Mouse (Mus musculus) neural tube, embryonic 12.5 days (tissue): ENCODE measurements at regions not wholly inside any gene's neighbourhood (a gene's known extent, or its start where the extent isn't known, plus 50 kb on each side); places are given as distances from the start of the nearest gene placed in this dataset.

Source experiments
- ATAC-seq: fragments of 200-750 bp; cut with Nextera tagmentation; 2 replicates; pipeline ENCODE4 v1.8.0; 2017; ENCODE audit warnings: low read depth, mild to moderate bottlenecking, moderate TSS enrichment, moderate library complexity; ENCODE audit not compliant: low FRiP score
- H3K27ac ChIP-seq: fragments of 300-500 bp; sonication (generic); 2 replicates; pipeline ENCODE4 v1.5.1; 2016
- H3K27me3 ChIP-seq: fragments of 300-500 bp; sonication (generic); replicated peaks from 2 replicates; pipeline ENCODE4 v1.6.1; 2016; ENCODE audit warnings: mild to moderate bottlenecking
- H3K36me3 ChIP-seq: fragments of 300-500 bp; sonication (generic); 2 replicates; pipeline ENCODE4 v1.6.1; 2016; ENCODE audit warnings: mild to moderate bottlenecking
- H3K4me1 ChIP-seq: fragments of 300-500 bp; sonication (generic); 2 replicates; pipeline ENCODE4 v1.6.1; 2016
- H3K4me2 ChIP-seq: fragments of 300-500 bp; sonication (generic); replicated peaks from 2 replicates; pipeline ENCODE4 v1.6.1; 2016; ENCODE audit warnings: mild to moderate bottlenecking
- H3K4me3 ChIP-seq: fragments of 300-500 bp; sonication (generic); 2 replicates; pipeline ENCODE4 v1.5.1; 2016
- H3K9ac ChIP-seq: fragments of 300-500 bp; sonication (generic); 2 replicates; pipeline ENCODE4 v1.6.1; 2016; ENCODE audit warnings: mild to moderate bottlenecking
- H3K9me3 ChIP-seq: fragments of 300-500 bp; sonication (generic); 2 replicates; pipeline ENCODE4 v1.6.1; 2016; ENCODE audit warnings: mild to moderate bottlenecking
- WGBS: fragments of 180-500 bp; shearing (Covaris S2); methylation state at CpG from one replicate; pipeline ENCODE4 v1.1.7; 2016; 5-methylcytosine and 5-hydroxymethylcytosine counted together

- Histone ChIP-seq H3K27me3 (no peaks in the 10 kb centered on the region), H3K4me3 (no peak overlapping the region), H3K4me1 (peaks cover 16% of the 10 kb centered on the region), H3K9me3 (no peaks in the 10 kb centered on the region), H3K9ac (no peak overlapping the region), H3K4me2 (no peak overlapping the region), H3K27ac (no peak overlapping the region), H3K36me3 (no peaks in the 10 kb centered on the region)
- WGBS: 15% methylated on average over 6 of the region's 6 CpGs
- no peak for ATAC-seq
These were observed 125.7 kb downstream of the Plpp3 start for GRCm38 (mm10) chr4:105282681-105283462.

GRCm38 (mm10) chr4:105285431-105286013 is 128.4 kb downstream of the Plpp3 start:
- no peak for ATAC-seq
- no peak overlapping the region for H3K9ac ChIP-seq
- H3K27ac ChIP-seq: no peak overlapping the region
- WGBS: 94% methylated on average over 5 of the region's 5 CpGs
- H3K27me3 ChIP-seq: no peaks in the 10 kb centered on the region
- H3K36me3 ChIP-seq: no peaks in the 10 kb centered on the region
- peaks cover 16% of the 10 kb centered on the region for H3K4me1 ChIP-seq
- H3K4me3 ChIP-seq: no peak overlapping the region
- H3K9me3 ChIP-seq: no peaks in the 10 kb centered on the region
- no peak overlapping the region for H3K4me2 ChIP-seq

DNA sequence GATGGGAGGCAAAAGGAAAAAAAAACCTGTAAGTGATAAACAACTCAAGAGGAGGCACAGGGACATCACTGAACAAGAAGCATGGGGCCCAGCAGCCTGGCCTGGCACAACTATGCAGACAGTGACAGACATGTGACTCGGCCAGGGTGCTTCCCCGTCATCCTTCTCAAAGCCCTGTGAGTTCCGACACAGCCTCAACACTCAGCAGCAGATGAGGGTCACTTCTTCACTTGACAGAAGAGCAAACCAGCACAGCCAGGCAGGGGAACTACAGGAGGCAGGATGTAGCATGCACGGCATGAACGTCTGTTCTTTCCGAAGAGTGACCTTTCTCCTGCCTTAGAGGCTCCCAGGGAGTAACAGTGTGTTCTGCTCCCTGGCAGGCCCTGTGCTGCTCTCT is 129.2 kb downstream of the Plpp3 start:
- no peak overlapping the region for H3K9ac ChIP-seq
- H3K27ac ChIP-seq: no peak overlapping the region
- peaks cover 15% of the 10 kb centered on the region for H3K4me1 ChIP-seq
- H3K36me3 ChIP-seq: no peaks in the 10 kb centered on the region
- H3K4me2 ChIP-seq: no peak overlapping the region
- H3K9me3 ChIP-seq: no peaks in the 10 kb centered on the region
- ATAC-seq: no peak
- WGBS: 75% methylated on average over 6 of the region's 6 CpGs
- no peaks in the 10 kb centered on the region for H3K27me3 ChIP-seq
- H3K4me3 ChIP-seq: no peak overlapping the region

GRCm38 (mm10) chr4:105286809-105287208 is 129.7 kb downstream of the Plpp3 start:
- no peak overlapping the region for H3K4me3 ChIP-seq
- no peak for ATAC-seq
- H3K4me1 ChIP-seq: peaks cover 15% of the 10 kb centered on the region
- WGBS: 84% methylated on average over 10 of the region's 10 CpGs
- H3K27me3 ChIP-seq: no peaks in the 10 kb centered on the region
- no peak overlapping the region for H3K9ac ChIP-seq
- no peak overlapping the region for H3K4me2 ChIP-seq
- H3K27ac ChIP-seq: no peak overlapping the region
- no peaks in the 10 kb centered on the region for H3K9me3 ChIP-seq
- H3K36me3 ChIP-seq: no peaks in the 10 kb centered on the region

- no peaks in the 10 kb centered on the region for H3K9me3 ChIP-seq
- no peak overlapping the region for H3K27ac ChIP-seq
- H3K36me3 ChIP-seq: no peaks in the 10 kb centered on the region
- peaks cover 10% of the 10 kb centered on the region; the same call in 1 of the 2 replicates for H3K4me1 ChIP-seq
- no peak overlapping the region for H3K4me3 ChIP-seq
- H3K9ac ChIP-seq: no peak overlapping the region
- no peak for ATAC-seq
- no peak overlapping the region for H3K4me2 ChIP-seq
- 63% methylated on average over 7 of the region's 7 CpGs for WGBS
- H3K27me3 ChIP-seq: no peaks in the 10 kb centered on the region
These were observed 130.3 kb downstream of the Plpp3 start for GRCm38 (mm10) chr4:105287419-105287818.

- WGBS: 33% methylated on average over 4 of the region's 4 CpGs
- no peak overlapping the region for H3K9ac ChIP-seq
- no peak overlapping the region for H3K4me3 ChIP-seq
- no peaks in the 10 kb centered on the region for H3K36me3 ChIP-seq
- H3K27ac ChIP-seq: no peak overlapping the region
- no peaks in the 10 kb centered on the region for H3K27me3 ChIP-seq
- no peak for ATAC-seq
- H3K4me2 ChIP-seq: no peak overlapping the region
- H3K4me1 ChIP-seq: 0 out of 2 replicates have a peak, but pooled peaks cover 7% of the 10 kb centered on the region
- H3K9me3 ChIP-seq: no peaks in the 10 kb centered on the region
These were observed 132.5 kb downstream of the Plpp3 start for GRCm38 (mm10) chr4:105289635-105290034.

- Histone ChIP-seq H3K9me3 (no peaks in the 10 kb centered on the region), H3K4me1 (0 out of 2 replicates have a peak, but pooled peaks cover 7% of the 10 kb centered on the region), H3K27ac (no peak overlapping the region), H3K36me3 (no peaks in the 10 kb centered on the region), H3K27me3 (no peaks in the 10 kb centered on the region), H3K4me3 (no peak overlapping the region), H3K4me2 (no peak overlapping the region), H3K9ac (no peak overlapping the region)
- no peak for ATAC-seq
- 17% methylated on average over 11 of the region's 11 CpGs for WGBS
These were observed 133.8 kb downstream of the Plpp3 start for GRCm38 (mm10) chr4:105290847-105291475.

DNA sequence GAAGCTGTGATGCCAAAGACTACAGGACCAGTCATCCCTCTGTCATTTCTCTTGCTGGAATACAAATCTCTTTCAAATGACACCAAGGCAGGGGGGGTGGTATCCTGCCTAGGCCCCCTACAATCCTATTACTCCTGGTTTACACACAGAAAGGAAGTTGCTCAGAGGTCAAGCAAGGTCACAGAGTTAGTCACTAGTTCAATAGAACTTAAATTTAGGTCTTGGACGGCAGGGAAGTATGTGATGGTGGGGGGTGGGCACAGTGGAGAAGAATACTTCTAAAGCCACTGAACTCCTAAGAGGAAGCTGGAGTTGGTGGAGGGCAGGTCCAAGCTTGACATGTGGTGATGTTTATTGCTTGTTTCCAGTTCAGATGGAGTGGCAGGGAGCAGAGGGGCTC is 134.4 kb downstream of the Plpp3 start:
- Histone ChIP-seq H3K4me1 (0 out of 2 replicates have a peak, but pooled peaks cover 7% of the 10 kb centered on the region), H3K27ac (no peak overlapping the region)
- no peak for ATAC-seq

GRCm38 (mm10) chr4:105299358-105299757 is 142.2 kb downstream of the Plpp3 start:
- H3K27me3 ChIP-seq: no peaks in the 10 kb centered on the region
- no peak overlapping the region for H3K4me3 ChIP-seq
- H3K4me2 ChIP-seq: no peak overlapping the region
- no peaks in the 10 kb centered on the region for H3K4me1 ChIP-seq
- no peaks in the 10 kb centered on the region for H3K36me3 ChIP-seq
- no peak for ATAC-seq
- no peaks in the 10 kb centered on the region for H3K9me3 ChIP-seq
- no peak overlapping the region for H3K27ac ChIP-seq
- H3K9ac ChIP-seq: no peak overlapping the region
- WGBS: 92% methylated on average over 6 of the region's 6 CpGs

More for the DNA sequence above, 134.4 kb downstream of the Plpp3 start:
- Histone ChIP-seq H3K36me3 (no peaks in the 10 kb centered on the region), H3K4me2 (no peak overlapping the region), H3K27me3 (no peaks in the 10 kb centered on the region), H3K9ac (no peak overlapping the region), H3K4me3 (no peak overlapping the region), H3K9me3 (no peaks in the 10 kb centered on the region)
- WGBS: 3% methylated on average over 1 of the region's 1 CpGs

DNA sequence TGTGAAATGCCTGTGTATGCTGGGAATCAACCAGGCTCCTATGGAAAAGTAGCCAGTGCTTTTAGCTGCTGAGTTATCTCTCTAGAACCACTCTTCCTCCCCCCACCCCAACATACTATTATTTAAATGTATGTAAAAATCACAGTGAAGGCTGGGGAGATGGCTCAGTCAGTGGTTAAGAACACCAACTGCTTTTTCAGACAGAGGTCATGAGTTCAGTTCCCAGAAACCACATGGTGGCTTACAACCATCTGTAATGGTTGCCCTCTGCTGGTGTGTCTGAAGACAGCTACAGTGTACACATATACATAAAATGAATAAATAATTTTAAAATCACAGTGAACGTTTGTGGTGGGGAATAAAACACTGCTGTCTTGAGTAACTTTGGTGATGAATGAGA is 144.4 kb downstream of the Plpp3 start:
- Histone ChIP-seq H3K4me1 (no peaks in the 10 kb centered on the region), H3K4me3 (no peak overlapping the region), H3K27me3 (no peaks in the 10 kb centered on the region), H3K9me3 (no peaks in the 10 kb centered on the region), H3K4me2 (no peak overlapping the region), H3K27ac (no peak overlapping the region), H3K36me3 (no peaks in the 10 kb centered on the region), H3K9ac (no peak overlapping the region)
- 77% methylated on average over 1 of the region's 1 CpGs for WGBS
- ATAC-seq: no peak

DNA sequence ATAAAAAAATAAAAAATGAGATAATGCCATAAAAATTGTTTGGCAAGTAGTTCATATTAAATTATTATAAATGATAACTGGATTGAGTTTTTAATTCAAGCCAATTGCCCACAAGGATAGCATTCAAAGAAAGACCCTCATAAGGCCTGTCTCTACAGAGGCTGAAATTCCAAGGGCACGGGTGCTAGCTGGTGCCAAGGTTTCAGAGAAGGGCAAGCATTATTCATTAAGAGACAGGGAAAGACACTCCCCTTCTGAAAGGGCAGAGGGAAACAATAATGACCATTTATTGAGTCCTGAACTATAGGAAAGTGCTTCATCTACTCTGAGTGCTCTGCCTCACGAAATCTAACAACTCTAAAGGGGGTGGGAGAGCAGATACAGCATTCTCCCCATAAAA is 147.0 kb downstream of the Plpp3 start:
- no peak overlapping the region for H3K4me3 ChIP-seq
- no peaks in the 10 kb centered on the region for H3K36me3 ChIP-seq
- no peak overlapping the region for H3K27ac ChIP-seq
- H3K9ac ChIP-seq: no peak overlapping the region
- no peak overlapping the region for H3K4me2 ChIP-seq
- ATAC-seq: no peak
- WGBS: 23% methylated on average over 2 of the region's 2 CpGs
- H3K27me3 ChIP-seq: no peaks in the 10 kb centered on the region
- H3K9me3 ChIP-seq: no peaks in the 10 kb centered on the region
- no peaks in the 10 kb centered on the region for H3K4me1 ChIP-seq

DNA sequence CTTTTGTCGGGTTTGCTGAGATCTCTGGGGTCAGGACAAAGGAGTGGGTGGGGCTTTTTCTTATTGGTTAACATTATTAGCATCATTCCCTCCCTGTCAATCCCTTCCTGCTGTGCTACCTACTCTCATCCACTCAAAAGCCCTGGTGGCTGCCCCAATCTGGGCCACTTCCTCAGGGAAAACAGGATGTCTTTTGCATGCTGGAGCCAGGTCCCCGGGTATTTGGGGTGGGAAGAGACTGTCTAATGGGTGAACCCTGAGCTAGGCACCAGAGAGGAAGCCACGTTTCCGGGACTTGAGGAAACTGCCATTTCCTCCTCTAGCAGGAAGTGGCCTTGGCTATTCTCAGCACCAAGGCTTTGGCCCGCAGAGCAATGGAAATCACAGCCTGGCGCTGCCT is 148.8 kb downstream of the Plpp3 start:
- no peak overlapping the region for H3K4me3 ChIP-seq
- no peaks in the 10 kb centered on the region for H3K4me1 ChIP-seq
- H3K36me3 ChIP-seq: no peaks in the 10 kb centered on the region
- H3K9ac ChIP-seq: no peak overlapping the region
- no peak overlapping the region for H3K4me2 ChIP-seq
- H3K9me3 ChIP-seq: no peaks in the 10 kb centered on the region
- ATAC-seq: no peak
- WGBS: 76% methylated on average over 6 of the region's 6 CpGs
- no peak overlapping the region for H3K27ac ChIP-seq
- no peaks in the 10 kb centered on the region for H3K27me3 ChIP-seq
